Mouse (Mus musculus): ENCODE data around the gene Sema4f. TPM values are rescaled to one million over a fixed set of nuclear protein-coding genes. Genes with fewer than 3 reads are reported as not detected.

Gene Sema4f
- total and polyA plus RNA-seq, 3 experiments, result 0.04 TPM; not detected in 2

DNA sequence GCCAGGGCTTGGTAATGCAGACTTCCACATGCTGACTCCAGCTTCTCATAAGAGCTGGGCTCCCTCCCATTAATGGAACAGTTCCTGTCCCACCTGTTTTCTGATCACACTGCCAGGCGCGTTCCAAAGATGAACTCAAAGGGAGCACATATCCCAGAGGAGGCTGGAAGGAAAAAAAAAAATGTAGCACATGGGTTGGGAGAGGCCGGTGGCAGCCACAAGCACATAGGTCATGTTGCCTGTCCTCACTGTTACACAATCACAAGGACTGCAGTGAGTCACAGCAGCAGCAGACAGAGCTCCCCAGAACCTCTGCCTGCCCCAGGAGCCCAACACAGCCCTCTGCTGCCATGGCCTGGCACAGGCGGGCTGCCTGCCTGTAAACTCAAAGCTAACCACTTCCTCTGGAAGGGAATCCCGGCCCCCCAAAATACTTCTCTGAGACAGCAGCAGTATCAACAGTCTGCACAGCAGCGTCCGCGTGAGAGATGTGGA, 76.1 kb downstream of the Sema4f start:
- TF ChIP-seq CHD2 (IDR thresholded peaks at IDR 0.05; ENCODE audit: low read length) (no peak), GABPA (IDR thresholded peaks at IDR 0.05; ENCODE audit: insufficient replicate concordance, low read depth, low read length) (no peak), TCF12 (IDR thresholded peaks at IDR 0.05; ENCODE audit: low read depth, low read length) (no peak), ZKSCAN1 (IDR thresholded peaks at IDR 0.05; ENCODE audit: borderline replicate concordance, low read depth, low read length) (no peak), JUN (IDR thresholded peaks at IDR 0.05; ENCODE audit: insufficient read depth, low read depth, low read length) (no peak), USF2 (conservative IDR thresholded peaks at IDR 0.05; ENCODE audit: low read depth, low read length) (no peak), CHD1 (IDR thresholded peaks at IDR 0.05; ENCODE audit: low read depth, low read length) (no peak), ETS1 (conservative IDR thresholded peaks at IDR 0.05; ENCODE audit: low read depth, low read length) (no peak), E2F4 (IDR thresholded peaks at IDR 0.05; ENCODE audit: insufficient replicate concordance, low read depth, low read length) (no peak), HCFC1 (IDR thresholded peaks at IDR 0.05; ENCODE audit: low read depth, low read length) (no peak), ELF1 (IDR thresholded peaks at IDR 0.05; ENCODE audit: low read depth, low read length) (no peak), JUND (conservative IDR thresholded peaks at IDR 0.05; ENCODE audit: low read depth, low read length) (no peak)
- H3K4me1 ChIP-seq (ENCODE audit: control insufficient read depth in 1 of 2, insufficient read depth in 2 of 2), result peaks cover 0 to 5% of the 10 kb centered on the region in 2 experiments; a peak in 2 of 4 replicates
- H3K79me2 ChIP-seq (replicated peaks; ENCODE audit: control insufficient read depth, extremely low read depth, insufficient read depth, poor library complexity, severe bottlenecking), result no peaks in the 10 kb centered on the region
- H3K27ac ChIP-seq (ENCODE audit: insufficient read depth, low read depth), result no peak overlapping the region
- in situ Hi-C loops (cut with MboI; ENCODE audit: low pct_ligation_motif_present, low pct_unique_long_range_greater_than_20kb, low sequenced_read_pairs) (no loop called here), dilution Hi-C loops (cut with MboI; ENCODE audit: extremely low pct_ligation_motif_present, extremely low pct_unique_long_range_greater_than_20kb, low sequenced_read_pairs) (no loop called here)
- H3K9ac ChIP-seq (ENCODE audit: insufficient read depth, low read depth), result no peak overlapping the region
- H3K36me3 ChIP-seq (replicated peaks in 1 of 2; ENCODE audit: control insufficient read depth in 1 of 2, insufficient read depth in 1 of 2, low read length in 1 of 2), result no peaks in the 10 kb centered on the region
- no peaks in the 10 kb centered on the region for H3K9me3 ChIP-seq (replicated peaks; ENCODE audit: low read length)
- H3K27me3 ChIP-seq (replicated peaks), result no peaks in the 10 kb centered on the region
- DNase-seq (ENCODE audit: extremely low read depth), result no peak
- H3K4me3 ChIP-seq (replicated peaks in 1 of 3; ENCODE audit: low read depth in 2 of 3, low read length in 2 of 3, poor library complexity in 1 of 3), result no peak overlapping the region
- no peak overlapping the region for H3K4me2 ChIP-seq (ENCODE audit: insufficient read depth, low read depth, poor library complexity, severe bottlenecking)

DNA sequence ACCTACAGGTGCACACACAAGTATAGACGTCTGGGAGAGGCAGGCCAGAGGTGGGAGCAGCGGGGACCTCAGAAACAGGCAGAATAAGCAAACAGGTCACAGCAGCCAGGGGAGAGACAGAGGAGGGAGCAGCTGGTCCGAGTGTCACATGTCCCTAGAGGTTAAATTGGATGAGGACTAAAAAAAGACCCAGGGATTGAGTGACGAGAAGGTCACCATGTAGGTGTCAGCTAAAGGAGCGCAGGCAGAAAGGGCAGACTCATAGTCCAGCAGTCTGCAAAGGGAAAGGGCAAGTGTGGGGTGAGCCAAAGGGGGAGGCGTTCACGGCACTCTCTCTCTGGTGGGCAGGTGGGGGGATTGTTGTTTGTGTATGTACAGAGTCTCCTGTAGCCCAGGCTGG, 77.1 kb downstream of the Sema4f start:
- Histone ChIP-seq H3K4me2 (ENCODE audit: insufficient read depth, low read depth, poor library complexity, severe bottlenecking) (no peak overlapping the region), H3K36me3 (replicated peaks in 1 of 2; ENCODE audit: control insufficient read depth in 1 of 2, insufficient read depth in 1 of 2, low read length in 1 of 2) (no peaks in the 10 kb centered on the region), H3K79me2 (replicated peaks; ENCODE audit: control insufficient read depth, extremely low read depth, insufficient read depth, poor library complexity, severe bottlenecking) (no peaks in the 10 kb centered on the region), H3K27me3 (replicated peaks) (no peaks in the 10 kb centered on the region), H3K9ac (ENCODE audit: insufficient read depth, low read depth) (no peak overlapping the region), H3K4me3 (replicated peaks in 1 of 3; ENCODE audit: low read depth in 2 of 3, low read length in 2 of 3, poor library complexity in 1 of 3) (no peak overlapping the region), H3K27ac (ENCODE audit: insufficient read depth, low read depth) (no peak overlapping the region), H3K4me1 (ENCODE audit: control insufficient read depth in 1 of 2, insufficient read depth in 2 of 2) (peaks cover 0 to 14% of the 10 kb centered on the region in 2 experiments; a peak in 2 of 4 replicates), H3K9me3 (replicated peaks; ENCODE audit: low read length) (no peaks in the 10 kb centered on the region)
- DNase-seq (ENCODE audit: extremely low read depth), result no peak
- no peak for TF ChIP-seq MXI1 (IDR thresholded peaks at IDR 0.05; ENCODE audit: low read depth, low read length)
- no peak for TF ChIP-seq JUND (conservative IDR thresholded peaks at IDR 0.05; ENCODE audit: low read depth, low read length)
- TF ChIP-seq ZMIZ1 (IDR thresholded peaks at IDR 0.05; ENCODE audit: low read depth, low read length), result no peak
- no peak for TF ChIP-seq BHLHE40 (IDR thresholded peaks at IDR 0.05; ENCODE audit: low read depth, low read length)
- no peak for TF ChIP-seq HCFC1 (IDR thresholded peaks at IDR 0.05; ENCODE audit: low read depth, low read length)
- TF ChIP-seq NRF1 (IDR thresholded peaks at IDR 0.05; ENCODE audit: low read depth, low read length), result no peak
- TF ChIP-seq MAZ (IDR thresholded peaks at IDR 0.05; ENCODE audit: low read depth, low read length), result no peak
- no peak for TF ChIP-seq JUN (IDR thresholded peaks at IDR 0.05; ENCODE audit: insufficient read depth, low read depth, low read length)
- TF ChIP-seq RCOR1 (conservative IDR thresholded peaks at IDR 0.05; ENCODE audit: low read depth, low read length), result no peak
- no peak for TF ChIP-seq ELF1 (IDR thresholded peaks at IDR 0.05; ENCODE audit: low read depth, low read length)
- no peak for TF ChIP-seq TCF12 (IDR thresholded peaks at IDR 0.05; ENCODE audit: low read depth, low read length)
- dilution Hi-C loops (cut with MboI; ENCODE audit: extremely low pct_ligation_motif_present, extremely low pct_unique_long_range_greater_than_20kb, low sequenced_read_pairs) (no loop called here), in situ Hi-C loops (cut with MboI; ENCODE audit: low pct_ligation_motif_present, low pct_unique_long_range_greater_than_20kb, low sequenced_read_pairs) (no loop called here)
